ENCODE assay signal across 9 mouse cellular contexts in the genomic region with DNA sequence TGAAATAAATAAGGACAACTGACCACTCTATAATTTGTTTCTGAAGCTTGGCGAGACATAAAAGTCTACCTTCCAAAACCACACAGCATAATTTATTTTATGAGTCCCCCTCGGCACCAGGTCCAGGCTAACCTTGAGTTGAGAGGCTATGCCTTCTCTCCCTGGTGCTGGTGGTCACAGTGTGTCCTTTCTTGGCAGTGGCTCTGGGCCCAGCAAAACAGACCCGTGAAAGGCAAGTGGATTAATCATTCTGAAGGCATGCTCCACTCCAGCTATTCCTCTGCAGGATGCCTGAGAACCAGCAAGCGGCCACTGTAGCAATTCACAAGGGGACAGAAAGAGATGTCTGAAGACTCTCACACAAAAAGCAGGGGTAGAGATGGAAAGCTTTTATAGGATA.
DNase-seq lines count a peak whose midpoint lies in the region; ATAC-seq and TF ChIP-seq lines count a peak whose summit lies in the region.
"Had no signal": no experiment of that assay in that cellular context is flagged by ENCODE, and none has a peak within 500 bp of the region (broad histone marks: within the 10 kb centered on the region; RNA-seq: fewer than 3 reads in every experiment).

No protein-coding gene starts in this region.

- H3K27ac ChIP-seq in kidney, embryonic 14.5 days (ENCODE audit: low read depth, low read length) = no peak overlapping the region; the same call in 1 of the 2 replicates
- no peak overlapping the region; the same call in 1 of the 2 replicates for H3K27ac ChIP-seq in cerebellum, adult 2 months (ENCODE audit: insufficient read depth, low read length)
- peak overlapping the region; percentile 1; the same call in 1 of the 2 replicates for H3K27ac ChIP-seq in hindbrain, embryonic 10.5 days
- no peak overlapping the region for H3K27ac ChIP-seq in thymus, adult 2 months (ENCODE audit: control insufficient read depth, insufficient read depth, low read length)

- DNase-seq in kidney, adult 9 months = no peak
- DNase-seq in cerebellum, adult 2 months = peak; percentile 8 to 33
- no peak for DNase-seq in hindbrain, embryonic 10.5 days (ENCODE audit: low spot score)
- DNase-seq in left cerebral cortex, postnatal 36 days (ENCODE audit: low spot score in 2 of 2) = peak; percentile 8 to 9
- peak; percentile 7 for DNase-seq in right cerebral cortex, postnatal 4 days
- no peak for DNase-seq in thymus, adult 2 months
- no peak for DNase-seq in urinary bladder, postnatal 4 days (ENCODE audit: low spot score in 2 of 2)

- WGBS in kidney, embryonic 14.5 days = 54% methylated on average over 4 of the region's 4 CpGs
- WGBS in cerebellum, adult 2 months = 43% methylated on average over 4 of the region's 4 CpGs
- 65% methylated on average over 4 of the region's 4 CpGs for WGBS in hindbrain, embryonic 10.5 days
- WGBS in thymus, adult 2 months = 82% methylated on average over 4 of the region's 4 CpGs

- H3K4me3 ChIP-seq in kidney, embryonic 14.5 days (ENCODE audit: low read length) = no peak overlapping the region
- H3K4me3 ChIP-seq in cerebellum, adult 2 months (replicated peaks; ENCODE audit: insufficient read depth, low read depth, low read length) = no peak overlapping the region
- no peak overlapping the region for H3K4me3 ChIP-seq in hindbrain, embryonic 10.5 days
- H3K4me3 ChIP-seq in thymus, adult 2 months (ENCODE audit: control insufficient read depth, insufficient read depth, low read length) = no peak overlapping the region

- ATAC-seq in kidney, embryonic 14.5 days (ENCODE audit: low FRiP score, low TSS enrichment) = peak; percentile 59; the same call in 1 of the 2 replicates
- ATAC-seq: Patski had no signal

- no peaks in the 10 kb centered on the region for H3K27me3 ChIP-seq in kidney, embryonic 14.5 days (ENCODE audit: control insufficient read depth, insufficient read depth, low read length)
- H3K27me3 ChIP-seq in cerebellum, adult 2 months (ENCODE audit: control insufficient read depth, insufficient read depth, low read length) = no peaks in the 10 kb centered on the region
- no peaks in the 10 kb centered on the region for H3K27me3 ChIP-seq in hindbrain, embryonic 10.5 days (ENCODE audit: insufficient read depth, poor library complexity, severe bottlenecking)
- no peaks in the 10 kb centered on the region for H3K27me3 ChIP-seq in thymus, adult 2 months (ENCODE audit: control insufficient read depth, insufficient read depth, low read length)
- H3K27me3 ChIP-seq: Patski had no signal

- no peak for TF ChIP-seq POLR2A in cerebellum, adult 2 months (IDR thresholded peaks at IDR 0.05; ENCODE audit: borderline replicate concordance, insufficient read depth, low read length)
- no peak for TF ChIP-seq POLR2A in thymus, adult 2 months (IDR thresholded peaks at IDR 0.05; ENCODE audit: control insufficient read depth, extremely low read depth, insufficient read depth, low read length, poor library complexity)

- H3K36me3 ChIP-seq in kidney, embryonic 14.5 days (ENCODE audit: control insufficient read depth, insufficient read depth, low read length) = no peaks in the 10 kb centered on the region
- H3K36me3 ChIP-seq in hindbrain, embryonic 10.5 days = no peaks in the 10 kb centered on the region
- H3K36me3 ChIP-seq in thymus, adult 2 months (ENCODE audit: control insufficient read depth, insufficient read depth, low read length) = no peaks in the 10 kb centered on the region

- no peaks in the 10 kb centered on the region for H3K9me3 ChIP-seq in kidney, embryonic 14.5 days (ENCODE audit: control insufficient read depth, low read length)
- no peaks in the 10 kb centered on the region for H3K9me3 ChIP-seq in hindbrain, embryonic 10.5 days

- no peak overlapping the region for H3K9ac ChIP-seq in kidney, embryonic 14.5 days (ENCODE audit: low read depth, low read length)

- peaks cover 8% of the 10 kb centered on the region; the same call in 1 of the 2 replicates for H3K4me1 ChIP-seq in kidney, embryonic 14.5 days (ENCODE audit: control insufficient read depth, insufficient read depth, low read length)
- no peaks in the 10 kb centered on the region for H3K4me1 ChIP-seq in cerebellum, adult 2 months (ENCODE audit: control insufficient read depth, insufficient read depth, low read length)
- peaks cover 19% of the 10 kb centered on the region for H3K4me1 ChIP-seq in hindbrain, embryonic 10.5 days (replicated peaks)
- no peaks in the 10 kb centered on the region for H3K4me1 ChIP-seq in thymus, adult 2 months (replicated peaks; ENCODE audit: control insufficient read depth, insufficient read depth, low read length)

- intact Hi-C loops in left cerebral cortex, postnatal 36 days (cut with DNase I) = no loop called here

- no peak for TF ChIP-seq CTCF in cerebellum, adult 2 months (IDR thresholded peaks at IDR 0.05; ENCODE audit: borderline replicate concordance, insufficient read depth, low read depth, low read length)
- TF ChIP-seq CTCF in thymus, adult 2 months (IDR thresholded peaks at IDR 0.05; ENCODE audit: borderline replicate concordance, control insufficient read depth, extremely low read depth, insufficient read depth, low read length, poor library complexity) = no peak

- H3K4me2 ChIP-seq in kidney, embryonic 14.5 days (replicated peaks; ENCODE audit: low read depth, low read length) = no peak overlapping the region

Comparison
In these comparisons a context has a peak if more than half of its experiments do, and no peak if none do; other contexts are left out.
1. DNase-seq: peak in cerebellum, adult 2 months (2 of 2), left cerebral cortex, postnatal 36 days (2 of 2) and right cerebral cortex, postnatal 4 days (single experiment); none in kidney, adult 9 months (single experiment), hindbrain, embryonic 10.5 days (single experiment), thymus, adult 2 months (single experiment) and urinary bladder, postnatal 4 days (0 of 2).